Mouse (Mus musculus) brown adipose tissue, adult 24 weeks (tissue): Measurements from ENCODE around the gene Bik. TPM values are rescaled to one million over a fixed set of nuclear protein-coding genes. Genes with fewer than 3 reads are reported as not detected.

ENCODE experiments used
- H3K27ac ChIP-seq: fragments of 200-500 bp; replicated peaks from 2 replicates; pipeline ENCODE4 v1.5.1; 2012; ENCODE audit warnings: low read depth, mild to moderate bottlenecking, low read length
- H3K4me1 ChIP-seq: fragments of 200-500 bp; 2 replicates; pipeline ENCODE4 v1.6.1; 2012; ENCODE audit warnings: low read length, mixed read lengths; ENCODE audit not compliant: control insufficient read depth, insufficient read depth, insufficient read length
- H3K4me3 ChIP-seq: fragments of 200-500 bp; 2 replicates; pipeline ENCODE4 v1.5.1; 2012; ENCODE audit warnings: low read depth, mild to moderate bottlenecking, low read length, moderate library complexity; ENCODE audit not compliant: insufficient read depth
- polyA plus RNA-seq: library from polyadenylated mRNA; stranded (reverse); fragments of >200 nt; gene quantifications from 2 replicates; pipeline ENCODE4 v1.2.4, GENCODE M21; 2012; ENCODE audit not compliant: missing spikeins, insufficient read depth, insufficient read length

Bik gene
- polyA plus RNA-seq: 4.1 TPM in 1 of 2 replicates, not detected in the other

DNA sequence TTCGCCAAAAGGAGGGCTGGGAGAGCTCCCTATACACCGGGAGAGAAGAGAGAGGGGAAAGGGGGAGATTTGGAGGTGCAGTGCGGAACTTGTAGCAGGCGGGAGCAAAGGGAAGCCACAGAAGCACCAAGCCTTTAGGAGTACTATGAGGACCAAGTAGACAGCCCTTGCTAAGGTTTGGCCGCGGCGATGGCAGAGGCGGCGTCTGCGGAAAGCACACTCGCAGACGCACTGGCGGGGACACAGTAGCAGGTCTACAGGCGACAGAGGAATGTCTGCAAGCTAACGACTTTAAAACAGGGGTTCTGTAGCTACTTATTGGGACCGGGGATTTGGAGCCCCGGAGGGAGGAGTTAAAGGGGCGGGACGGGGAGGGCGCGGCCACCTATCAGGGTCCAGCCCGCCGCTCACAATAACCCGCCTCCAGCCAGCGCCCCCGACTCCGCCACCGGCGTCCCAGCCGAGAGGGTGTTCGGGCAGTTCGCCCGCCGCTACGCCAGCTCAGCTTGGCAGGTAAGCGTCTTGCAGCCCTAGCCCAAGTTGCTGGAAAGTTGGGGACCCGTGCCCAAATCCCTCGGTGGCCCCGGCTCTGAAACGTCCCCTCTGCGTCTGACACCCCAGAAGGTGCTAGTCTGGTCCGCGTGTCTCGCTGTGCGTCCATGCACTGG lies at the start of gene Bik:
Bik (plus strand) TSS at position 439 of the 668 bp plus-strand sequence.
- H3K4me1 ChIP-seq: peaks cover 14% of the 10 kb centered on the region
- peak within 1 kb of the TSS; percentile 84 for H3K4me3 ChIP-seq
- H3K27ac ChIP-seq: peak within 1 kb of the TSS; percentile 59

DNA sequence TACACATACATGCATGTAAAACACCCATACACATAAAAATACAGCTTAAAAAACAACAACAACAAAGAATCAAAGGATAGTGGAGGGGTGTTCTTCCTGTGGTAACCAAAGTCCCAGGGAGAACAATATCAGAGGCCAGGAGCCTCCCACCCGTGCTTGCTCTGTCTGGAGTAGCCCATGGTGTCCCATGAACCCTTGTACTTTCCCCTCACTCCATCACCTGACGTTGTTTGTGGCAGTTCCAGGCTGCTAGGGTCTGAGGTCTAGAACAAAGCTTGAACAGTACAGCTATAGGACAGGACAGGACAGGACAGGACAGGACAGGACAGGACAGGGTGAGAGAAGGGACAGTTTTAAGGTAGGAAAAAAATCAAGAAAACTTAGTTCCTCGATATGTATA lies 48.6 kb upstream of the Bik start:
- Histone ChIP-seq H3K4me1 (peaks cover 11% of the 10 kb centered on the region), H3K4me3 (no peak overlapping the region), H3K27ac (no peak overlapping the region)

DNA sequence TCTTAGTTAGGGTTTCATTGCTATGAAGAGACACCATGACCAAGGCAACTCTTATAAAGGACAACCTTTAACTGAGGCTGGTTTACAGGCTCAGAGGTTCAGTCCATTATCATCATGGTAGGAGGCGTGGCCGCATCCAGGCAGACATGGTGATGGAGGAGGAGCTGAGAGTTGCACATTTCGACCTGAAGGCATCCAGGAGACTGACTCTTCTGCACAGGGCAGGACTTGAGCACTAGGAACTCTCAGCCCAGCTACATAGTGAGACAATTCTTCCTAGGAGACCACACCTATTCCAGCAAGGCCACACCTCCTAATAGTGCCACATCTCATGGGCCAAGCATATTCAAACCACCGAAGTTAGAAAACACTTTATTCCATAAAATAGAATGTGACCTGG lies 46.8 kb upstream of the Bik start:
- Histone ChIP-seq H3K27ac (no peak overlapping the region), H3K4me1 (peaks cover 5% of the 10 kb centered on the region), H3K4me3 (no peak overlapping the region)

DNA sequence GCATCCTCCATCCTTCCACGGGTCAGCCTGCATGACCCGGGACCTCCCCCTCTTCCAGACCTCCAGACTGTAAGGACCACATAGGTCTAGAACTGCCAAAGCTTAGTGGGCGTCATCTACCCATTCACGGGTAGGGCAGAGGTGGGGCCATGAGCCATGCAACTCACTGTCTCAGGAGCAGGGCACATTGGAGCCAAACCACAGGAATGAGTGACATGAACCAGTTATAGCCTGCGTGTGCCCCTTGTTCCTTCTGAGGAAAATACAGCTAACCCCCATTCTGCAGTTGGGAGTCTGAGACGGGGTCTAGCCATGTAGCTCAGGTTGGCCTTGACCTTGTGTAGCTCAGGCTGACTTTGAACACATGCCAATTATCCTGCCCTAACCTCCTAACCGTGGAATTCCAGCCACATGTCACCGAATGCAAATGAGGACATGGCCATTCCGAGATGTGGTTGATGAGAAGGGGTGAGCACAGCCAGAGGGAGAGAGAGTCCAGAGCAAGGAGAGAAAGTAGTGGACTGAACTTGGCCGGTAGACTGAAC lies 45.4 kb upstream of the Bik start:
- H3K27ac ChIP-seq: no peak overlapping the region
- H3K4me3 ChIP-seq: no peak overlapping the region
- H3K4me1 ChIP-seq: peaks cover 5% of the 10 kb centered on the region

DNA sequence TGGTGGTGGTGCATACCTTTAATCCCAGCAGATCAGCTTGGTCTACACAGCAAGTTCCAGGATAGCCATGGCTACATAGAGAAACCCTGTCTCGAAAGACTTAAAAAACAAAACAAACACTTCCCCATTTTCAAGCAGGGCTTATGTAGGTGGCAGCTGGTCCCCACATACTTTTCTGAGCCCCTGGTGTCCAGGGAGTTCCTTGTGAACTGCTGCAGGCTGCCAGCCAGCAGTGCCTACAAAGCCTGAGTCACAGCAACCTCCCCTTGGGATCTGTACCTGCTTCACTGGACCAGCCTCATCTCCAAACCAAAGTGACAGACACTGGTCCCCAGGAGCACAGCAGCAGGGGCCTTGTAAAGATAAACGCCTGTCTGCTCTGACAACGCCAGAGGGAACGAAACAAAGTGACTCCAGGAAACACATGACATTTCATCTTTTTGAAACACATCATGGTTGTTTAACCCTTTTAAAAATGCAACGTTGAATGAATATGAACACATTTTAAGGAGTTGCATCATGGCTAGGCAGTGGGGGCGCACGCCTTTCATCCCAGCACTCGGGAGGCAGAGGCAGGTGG lies 43.9 kb upstream of the Bik start:
- H3K4me3 ChIP-seq: no peak overlapping the region
- no peak overlapping the region for H3K27ac ChIP-seq
- H3K4me1 ChIP-seq: peaks cover 9% of the 10 kb centered on the region

DNA sequence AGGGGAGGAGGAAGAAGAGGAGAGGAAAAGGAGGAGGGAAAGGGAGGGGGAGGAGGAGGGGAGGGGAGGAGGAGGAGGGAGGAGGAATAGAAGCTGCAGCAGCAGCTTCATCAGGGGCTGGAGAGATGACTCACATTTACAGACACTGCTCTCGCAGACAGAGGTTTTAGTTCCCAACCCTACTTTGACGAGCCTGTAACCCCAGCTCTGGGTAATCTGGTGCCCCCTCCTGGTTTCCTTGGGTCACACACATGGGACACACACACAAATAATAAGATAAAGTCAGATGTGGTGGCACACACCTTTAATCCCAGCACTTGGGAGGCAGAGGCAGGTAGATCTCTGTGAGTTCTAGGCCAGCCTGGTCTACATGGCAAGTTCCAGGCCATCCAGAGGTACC lies 43.2 kb upstream of the Bik start:
- Histone ChIP-seq H3K4me1 (peaks cover 10% of the 10 kb centered on the region), H3K4me3 (no peak overlapping the region), H3K27ac (no peak overlapping the region)

DNA sequence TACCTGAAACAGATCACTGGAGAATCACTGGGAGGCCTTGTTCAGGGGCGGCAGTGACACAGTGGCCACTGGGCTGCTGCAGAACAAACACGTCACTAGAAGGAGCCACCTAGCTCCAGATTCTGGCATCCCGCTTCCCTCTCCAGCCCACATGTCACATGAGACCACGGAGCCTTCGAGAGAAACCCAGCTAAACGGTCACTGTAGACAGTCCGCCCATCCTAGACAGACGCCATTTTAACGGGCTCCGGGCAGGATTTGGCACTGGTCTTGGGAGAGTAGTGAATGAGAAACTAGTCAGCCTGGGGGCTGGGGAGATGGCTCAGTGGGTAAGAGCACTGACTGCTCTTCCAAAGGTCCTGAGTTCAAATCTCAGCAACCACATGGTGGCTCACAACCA lies 42.4 kb upstream of the Bik start:
- Histone ChIP-seq H3K4me3 (no peak overlapping the region), H3K4me1 (peaks cover 10% of the 10 kb centered on the region)

DNA sequence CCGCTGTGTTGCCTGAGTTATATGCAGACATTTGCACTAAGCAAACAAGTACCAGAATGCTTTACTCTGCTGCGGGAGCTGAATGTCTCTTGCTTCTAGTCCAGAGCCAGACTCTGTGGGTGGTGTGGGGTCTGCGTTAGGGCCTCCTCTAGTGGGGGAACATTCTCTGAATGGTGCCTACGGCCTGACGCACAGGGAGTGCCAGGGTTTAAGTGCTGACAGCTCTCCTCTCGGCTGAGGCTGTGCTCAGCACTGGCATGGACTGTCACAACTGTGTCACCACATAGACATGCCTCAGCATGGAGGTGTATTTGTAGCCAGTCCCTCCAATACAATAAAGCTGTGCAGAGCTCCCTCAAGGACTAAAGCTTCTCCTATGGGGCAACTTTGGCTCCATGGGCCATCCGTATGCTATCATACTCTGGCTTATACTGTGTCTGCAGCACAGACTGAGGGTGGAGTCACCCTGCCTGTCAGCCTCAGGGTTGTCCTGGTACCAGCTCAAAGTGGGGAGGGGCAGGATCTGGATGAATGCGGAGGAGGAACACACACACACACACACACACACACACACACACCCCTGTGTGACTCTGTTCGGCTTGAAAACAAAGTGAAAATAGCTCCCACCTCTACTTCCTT lies 39.1 kb upstream of the Bik start:
- H3K4me1 ChIP-seq: peaks cover 5% of the 10 kb centered on the region; the same call in 1 of the 2 replicates
- H3K4me3 ChIP-seq: no peak overlapping the region
- no peak overlapping the region for H3K27ac ChIP-seq

More for the DNA sequence above, 42.4 kb upstream of the Bik start:
- no peak overlapping the region for H3K27ac ChIP-seq

DNA sequence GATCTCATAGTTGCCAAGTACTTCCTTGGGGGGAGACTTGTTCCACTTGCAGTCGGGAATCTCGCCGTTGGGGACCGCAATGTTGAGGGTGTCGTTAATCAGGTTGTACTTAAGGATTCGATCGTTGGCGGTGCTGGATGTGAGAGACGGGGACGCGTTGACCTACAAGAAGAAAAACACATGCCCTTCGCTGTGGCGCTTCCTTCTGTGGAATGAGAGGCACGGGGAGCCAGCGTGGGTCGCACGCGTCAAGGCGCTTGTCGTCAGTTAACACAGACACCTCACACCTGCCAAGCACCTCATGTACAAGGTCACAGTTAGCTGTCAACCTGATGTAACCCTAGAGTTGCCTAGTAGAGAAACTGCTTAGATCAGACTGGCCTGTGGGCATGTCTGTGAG lies 37.2 kb upstream of the Bik start:
- H3K4me3 ChIP-seq: no peak overlapping the region
- no peak overlapping the region for H3K27ac ChIP-seq
- H3K4me1 ChIP-seq: peaks cover 5% of the 10 kb centered on the region; the same call in 1 of the 2 replicates

DNA sequence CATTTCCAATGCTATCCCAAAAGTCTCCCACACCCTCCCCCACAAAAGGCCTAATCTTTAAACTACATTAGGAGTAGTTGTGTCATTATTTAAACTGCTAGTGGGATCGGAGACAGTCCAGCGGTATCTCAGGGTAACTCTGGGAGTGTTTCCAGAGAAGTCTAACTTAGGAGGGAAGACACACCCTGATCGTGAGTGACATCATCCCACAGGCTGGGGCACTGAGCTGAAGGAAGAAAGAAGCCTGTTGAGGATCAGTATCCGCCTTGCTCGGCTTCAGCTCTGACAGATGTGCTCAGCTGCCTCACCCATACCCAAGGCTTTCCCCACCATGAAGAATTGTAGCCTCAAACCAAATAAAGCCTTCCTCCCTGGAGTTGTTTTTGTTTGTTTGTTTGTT lies 34.8 kb upstream of the Bik start:
- Histone ChIP-seq H3K27ac (no peak overlapping the region), H3K4me3 (no peak overlapping the region), H3K4me1 (peaks cover 3% of the 10 kb centered on the region; the same call in 1 of the 2 replicates)

DNA sequence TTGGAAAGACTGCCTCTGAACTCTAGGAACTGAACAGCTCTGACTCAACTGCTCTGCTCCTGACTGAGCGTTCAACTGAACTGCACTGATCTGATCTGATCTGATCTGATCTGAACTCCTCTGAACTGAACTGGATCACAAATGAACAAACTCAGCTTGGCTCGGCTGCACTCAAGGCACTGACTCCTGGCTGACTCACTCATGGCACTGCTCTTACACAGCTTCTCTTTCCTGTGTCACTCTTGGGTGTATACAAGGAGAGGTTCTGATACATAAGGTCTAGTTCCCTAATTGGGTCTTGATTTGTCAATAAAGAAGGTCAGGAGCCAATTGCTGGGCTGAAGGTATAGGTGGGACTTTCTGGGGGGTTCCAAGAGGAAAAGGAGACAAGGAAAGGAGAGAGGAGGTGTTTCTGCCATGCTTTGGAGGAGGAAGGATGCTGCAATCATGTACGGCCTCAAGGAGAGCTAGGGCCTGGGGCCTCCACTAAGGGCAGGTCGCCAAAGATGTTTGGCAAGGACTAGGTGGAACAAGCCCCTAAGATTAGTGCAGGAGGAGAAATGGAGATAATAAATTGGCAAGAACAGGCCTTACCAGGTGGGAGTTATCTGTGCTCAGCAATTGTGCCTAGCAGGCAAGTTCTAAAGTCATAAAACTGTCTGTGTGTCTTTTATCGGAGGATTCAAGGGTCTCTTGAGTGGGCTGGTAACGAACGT lies 32.6 kb upstream of the Bik start:
- no peaks in the 10 kb centered on the region for H3K4me1 ChIP-seq

DNA sequence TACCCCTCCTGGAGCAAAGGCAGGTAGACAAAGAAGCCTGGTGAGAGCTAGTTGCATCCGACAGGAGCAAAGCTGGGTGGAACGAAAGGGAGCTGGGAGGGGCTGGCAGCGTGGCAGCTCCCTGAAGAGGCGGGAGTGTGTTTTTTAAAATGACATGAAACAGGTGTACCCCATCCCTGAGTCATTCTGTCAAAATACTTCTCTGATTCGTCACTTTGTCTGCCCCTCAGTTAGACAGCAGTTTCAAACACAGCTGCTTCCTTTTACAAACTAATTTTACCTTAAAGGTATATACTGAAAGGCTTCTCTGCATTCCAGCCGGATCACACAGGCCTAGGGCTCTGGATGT lies 32.1 kb upstream of the Bik start:
- Histone ChIP-seq H3K4me1 (no peaks in the 10 kb centered on the region), H3K4me3 (no peak overlapping the region), H3K27ac (no peak overlapping the region)

More for the DNA sequence above, 32.6 kb upstream of the Bik start:
- Histone ChIP-seq H3K4me3 (no peak overlapping the region), H3K27ac (no peak overlapping the region)

DNA sequence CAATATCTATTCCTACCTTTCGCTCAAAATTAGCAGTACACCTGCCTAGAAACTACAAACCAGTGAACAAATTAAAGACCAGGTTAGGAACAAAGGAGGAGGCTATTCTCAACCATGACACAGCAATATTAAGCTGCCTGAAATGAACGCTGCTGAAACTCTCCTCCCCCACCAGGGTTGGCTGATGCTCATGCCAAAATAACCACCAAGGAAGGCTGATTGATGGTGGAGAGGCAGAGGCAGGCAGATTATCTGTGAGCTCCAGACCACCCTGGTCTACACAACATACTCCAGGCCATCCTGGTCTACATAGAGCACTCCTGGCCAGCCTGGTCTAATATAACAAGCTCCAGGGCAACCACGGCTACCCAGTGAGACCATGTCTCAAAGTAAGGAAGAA lies 31.5 kb upstream of the Bik start:
- no peak overlapping the region for H3K4me3 ChIP-seq
- H3K4me1 ChIP-seq: no peaks in the 10 kb centered on the region
- H3K27ac ChIP-seq: no peak overlapping the region

DNA sequence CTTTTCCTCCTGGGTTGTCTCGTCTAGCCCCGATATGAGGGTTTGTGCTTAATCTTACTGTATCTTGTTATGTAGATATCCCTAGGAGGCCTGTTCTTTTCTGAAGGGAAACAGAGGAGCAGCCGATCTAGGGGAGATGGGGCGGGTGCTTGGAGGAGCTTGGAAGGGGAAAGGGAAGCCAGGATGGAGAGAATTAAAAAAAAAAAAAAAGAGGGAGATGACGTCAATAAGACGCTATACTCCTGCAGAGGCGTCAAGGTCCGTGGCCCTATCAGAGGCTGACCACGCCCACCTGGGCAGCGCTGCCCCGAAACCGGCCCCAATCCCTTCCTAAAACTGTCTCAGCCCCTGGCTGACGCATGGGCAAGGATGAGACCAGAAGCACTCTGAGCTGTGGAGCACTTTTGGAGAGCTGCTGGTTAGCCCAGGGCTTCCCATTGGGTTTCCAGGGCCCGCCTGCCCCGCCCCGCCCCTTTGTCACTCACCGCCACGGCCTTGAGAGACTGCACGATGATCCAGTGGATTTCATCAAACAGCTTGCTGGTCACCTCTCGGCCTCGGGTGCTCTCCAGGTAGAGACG lies 30.8 kb upstream of the Bik start:
- no peak overlapping the region for H3K4me3 ChIP-seq
- H3K27ac ChIP-seq: no peak overlapping the region
- no peaks in the 10 kb centered on the region for H3K4me1 ChIP-seq

DNA sequence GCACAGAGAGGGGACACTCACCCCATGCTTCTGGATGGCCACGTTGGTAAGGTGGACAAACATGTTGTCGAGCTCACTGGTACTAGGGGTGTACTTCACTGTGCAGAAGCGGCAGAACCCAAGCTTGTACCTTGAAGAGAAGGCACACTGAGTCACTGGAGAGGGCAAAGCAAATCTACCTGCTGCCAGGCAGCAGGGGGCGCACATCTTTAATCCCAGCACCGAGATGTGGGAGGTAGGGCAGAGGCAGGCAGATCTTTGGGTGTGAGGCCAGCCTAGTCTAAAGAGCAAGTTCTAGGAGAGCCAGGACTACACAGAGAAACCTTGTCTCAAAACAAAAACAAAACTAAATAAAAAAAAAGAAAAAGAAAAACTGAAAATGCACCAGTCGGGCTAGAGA lies 29.4 kb upstream of the Bik start:
- H3K4me3 ChIP-seq: no peak overlapping the region
- no peaks in the 10 kb centered on the region for H3K4me1 ChIP-seq
- no peak overlapping the region for H3K27ac ChIP-seq
